Mouse (Mus musculus): Measurements from ENCODE around the gene Cops2.

Gene Cops2

GRCm38 (mm10) chr2:125826201-125826600, 32.7 kb downstream of the Cops2 start:
- no peak for DNase-seq (ENCODE audit: inconsistent ontology term)

GRCm38 (mm10) chr2:125820397-125820796, 38.5 kb downstream of the Cops2 start:
- DNase-seq (ENCODE audit: inconsistent ontology term) = no peak

DNA sequence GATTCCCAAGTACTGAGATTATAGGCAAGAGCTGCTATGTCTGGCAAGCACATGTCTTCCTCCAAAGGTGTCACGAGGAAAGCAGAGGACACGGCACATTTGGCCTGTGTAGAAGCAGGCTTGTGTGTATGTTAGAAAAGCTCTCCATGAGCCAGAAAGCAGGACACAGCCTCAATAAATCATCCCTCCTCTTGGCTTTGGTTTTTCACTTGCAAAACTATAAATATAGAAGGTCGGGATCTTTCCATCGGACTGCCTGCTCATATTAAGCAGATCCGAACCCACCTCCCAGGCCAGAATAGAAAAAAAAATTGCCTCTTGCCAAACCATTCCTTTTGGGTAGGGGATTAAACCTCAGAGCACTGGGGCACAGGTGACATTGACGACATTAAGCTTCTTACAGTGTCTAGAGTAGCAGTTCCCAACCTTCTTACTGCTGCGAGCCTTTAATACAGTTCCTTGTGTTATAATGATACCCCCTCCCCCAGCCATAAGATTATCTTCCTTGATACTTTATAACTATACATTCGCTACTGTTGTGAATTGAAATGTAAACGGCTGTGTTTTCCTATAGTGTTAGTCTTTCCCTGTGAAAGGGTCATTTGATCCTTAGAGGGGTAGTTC, 44.9 kb downstream of the Cops2 start:
- no peak for DNase-seq (ENCODE audit: inconsistent ontology term)

GRCm38 (mm10) chr2:125811332-125811731, 47.6 kb downstream of the Cops2 start:
- no peak for DNase-seq (ENCODE audit: inconsistent ontology term)

GRCm38 (mm10) chr2:125809551-125809950, 49.4 kb downstream of the Cops2 start:
- peak; percentile 81 for DNase-seq (ENCODE audit: inconsistent ontology term)

- no peak for DNase-seq (ENCODE audit: inconsistent ontology term)
Observed at GRCm38 (mm10) chr2:125805826-125806225, 53.1 kb downstream of the Cops2 start.

- DNase-seq (ENCODE audit: inconsistent ontology term) = peak; percentile 60
Observed at GRCm38 (mm10) chr2:125801947-125802346, 57.0 kb downstream of the Cops2 start.

DNA sequence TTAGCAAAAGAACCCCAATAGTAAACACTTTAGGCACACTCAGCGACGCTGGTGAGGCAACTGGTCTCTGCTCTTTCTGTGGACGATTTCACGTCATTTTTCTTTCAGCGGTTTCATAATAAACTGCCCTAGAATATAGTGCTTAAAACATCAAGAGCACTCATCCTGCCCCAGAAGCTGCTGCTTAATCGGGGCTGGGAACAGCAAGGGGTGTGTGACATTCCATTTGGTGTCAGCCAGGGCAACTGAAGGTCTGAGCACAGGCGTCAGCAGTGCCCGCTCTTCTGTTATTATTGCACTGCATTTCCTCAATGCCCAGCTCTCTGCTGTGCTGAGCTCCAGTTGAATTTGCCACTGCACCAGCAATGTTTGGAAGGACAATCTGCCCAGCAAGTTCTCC, 57.9 kb downstream of the Cops2 start:
- no peak for DNase-seq (ENCODE audit: inconsistent ontology term)

- no peak for DNase-seq (ENCODE audit: inconsistent ontology term)
Observed at GRCm38 (mm10) chr2:125800428-125800827, 58.5 kb downstream of the Cops2 start.

GRCm38 (mm10) chr2:125797872-125798271, 61.1 kb downstream of the Cops2 start:
- DNase-seq (ENCODE audit: inconsistent ontology term) = no peak

DNA sequence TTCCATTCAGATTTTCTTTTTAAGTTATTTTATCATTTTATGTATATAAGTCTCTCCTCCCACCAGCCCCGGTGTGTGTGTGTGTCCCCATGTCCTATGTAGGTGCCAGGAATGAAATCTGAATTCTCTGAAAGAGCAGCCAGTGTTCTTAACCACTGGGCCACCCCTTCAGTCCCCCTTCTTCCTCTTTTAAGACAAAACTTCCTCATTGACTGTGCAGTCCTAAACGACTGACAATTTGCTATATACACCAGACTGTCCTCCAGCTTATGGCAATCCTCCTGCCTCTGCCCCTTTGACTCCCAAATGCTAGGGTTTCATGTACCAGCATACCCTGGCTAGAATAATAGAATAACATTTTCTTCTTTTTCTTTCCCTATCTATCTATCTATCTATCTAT, 63.8 kb downstream of the Cops2 start:
- no peak for DNase-seq (ENCODE audit: inconsistent ontology term)

DNA sequence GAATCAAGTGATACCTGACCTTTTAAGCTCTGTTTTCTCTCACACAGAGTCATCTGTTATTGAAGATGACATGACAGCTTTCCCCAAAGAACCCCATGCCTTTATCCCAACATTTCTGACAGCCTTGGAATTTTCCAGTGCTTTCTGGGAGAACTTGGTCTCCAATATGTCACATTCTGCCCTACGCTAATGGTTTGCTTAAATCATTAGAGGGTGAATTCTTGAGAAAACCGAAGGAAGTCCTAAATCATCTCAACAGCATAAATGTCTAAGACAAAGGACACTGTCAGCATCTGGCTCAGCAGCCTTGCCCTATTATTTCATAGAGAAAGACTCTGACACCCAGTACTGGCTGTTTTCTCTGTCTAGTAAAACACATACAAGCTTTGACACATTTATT, 64.8 kb downstream of the Cops2 start:
- DNase-seq (ENCODE audit: inconsistent ontology term) = no peak

GRCm38 (mm10) chr2:125792879-125793261, 66.1 kb downstream of the Cops2 start:
- DNase-seq (ENCODE audit: inconsistent ontology term) = peak; percentile 33

GRCm38 (mm10) chr2:125792144-125792878, 66.6 kb downstream of the Cops2 start:
- no peak for DNase-seq (ENCODE audit: inconsistent ontology term)

DNA sequence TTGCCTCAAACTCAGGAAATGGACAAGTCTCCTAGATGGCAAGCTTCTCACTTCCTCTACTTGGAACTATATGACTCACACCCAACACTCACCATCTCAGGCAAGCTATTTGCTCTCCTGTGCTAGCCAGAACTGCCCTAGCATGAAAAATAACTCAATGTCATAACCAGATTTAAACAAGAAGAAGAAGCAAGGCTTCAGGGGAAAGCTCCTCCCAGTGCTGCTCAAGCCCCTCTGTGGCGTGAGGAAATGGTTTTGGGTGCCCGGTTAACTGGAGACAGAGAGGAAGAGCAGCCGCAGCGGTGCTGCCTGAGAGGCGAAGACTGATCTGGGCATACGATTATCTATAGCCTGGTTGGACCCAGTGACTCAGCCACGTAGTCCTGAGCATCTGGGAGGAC, 67.5 kb downstream of the Cops2 start:
- DNase-seq (ENCODE audit: inconsistent ontology term) = no peak

GRCm38 (mm10) chr2:125790242-125790641, 68.7 kb downstream of the Cops2 start:
- DNase-seq (ENCODE audit: inconsistent ontology term) = no peak

DNA sequence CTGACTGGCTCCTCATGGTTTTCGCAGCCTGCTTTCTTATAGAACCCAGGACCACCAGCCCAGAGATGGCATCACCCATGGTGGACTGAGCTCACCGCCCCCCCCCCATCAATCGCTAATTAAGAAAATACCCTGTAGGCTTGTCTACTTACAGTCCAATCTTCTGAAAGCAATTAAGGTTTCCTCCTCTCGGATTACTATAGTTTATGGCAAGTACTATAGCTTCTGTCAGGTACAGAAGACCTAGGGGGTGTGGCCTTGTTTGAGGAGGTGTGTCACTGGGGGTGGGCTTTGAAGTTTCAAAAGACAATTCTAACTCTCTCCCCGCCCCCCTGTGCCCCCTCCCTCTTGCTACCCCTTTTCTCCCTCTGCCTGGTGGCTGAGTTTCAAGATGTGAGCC, 69.7 kb downstream of the Cops2 start:
- DNase-seq (ENCODE audit: inconsistent ontology term) = no peak

DNA sequence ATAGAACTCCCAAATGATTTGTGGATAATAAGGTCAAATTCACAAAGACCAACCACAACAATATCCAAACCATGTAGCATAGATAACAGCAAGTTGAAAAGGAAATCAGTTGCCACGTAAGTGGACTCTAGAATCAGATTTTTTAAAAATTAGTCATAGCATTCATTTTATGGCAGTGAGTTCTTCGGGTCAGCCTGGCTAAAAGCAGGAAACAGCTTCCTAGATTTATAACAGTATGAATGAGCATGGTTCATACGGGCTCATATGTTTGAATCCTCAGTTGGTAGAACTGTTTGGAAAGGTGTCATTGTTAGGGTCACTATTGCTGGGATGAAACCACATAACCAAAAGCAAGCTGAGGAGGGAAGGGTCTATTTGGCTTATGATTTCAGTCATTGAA, 70.2 kb downstream of the Cops2 start:
- DNase-seq (ENCODE audit: inconsistent ontology term) = peak; percentile 43

DNA sequence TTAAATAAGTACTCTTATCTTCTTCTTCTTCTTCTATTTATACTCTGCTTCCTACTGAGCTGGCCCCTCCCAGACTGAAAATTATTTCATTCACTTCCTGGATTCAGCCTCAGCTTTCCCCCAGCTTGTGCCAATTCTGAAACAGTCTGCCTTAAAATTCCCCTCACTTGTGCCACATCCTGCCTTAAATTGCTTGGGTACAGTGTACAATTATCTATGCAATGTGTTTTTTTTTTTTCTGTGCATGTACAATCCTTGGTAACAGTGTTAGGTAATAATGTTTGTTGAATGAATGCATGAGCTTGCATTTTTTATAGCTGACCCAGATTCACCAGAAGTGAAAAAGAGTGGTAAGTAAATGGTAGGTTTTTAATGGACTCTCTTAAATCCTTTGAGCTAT, 70.6 kb downstream of the Cops2 start:
- DNase-seq (ENCODE audit: inconsistent ontology term) = no peak

- DNase-seq (ENCODE audit: inconsistent ontology term) = no peak
Observed at GRCm38 (mm10) chr2:125785021-125785420, 73.9 kb downstream of the Cops2 start.

DNA sequence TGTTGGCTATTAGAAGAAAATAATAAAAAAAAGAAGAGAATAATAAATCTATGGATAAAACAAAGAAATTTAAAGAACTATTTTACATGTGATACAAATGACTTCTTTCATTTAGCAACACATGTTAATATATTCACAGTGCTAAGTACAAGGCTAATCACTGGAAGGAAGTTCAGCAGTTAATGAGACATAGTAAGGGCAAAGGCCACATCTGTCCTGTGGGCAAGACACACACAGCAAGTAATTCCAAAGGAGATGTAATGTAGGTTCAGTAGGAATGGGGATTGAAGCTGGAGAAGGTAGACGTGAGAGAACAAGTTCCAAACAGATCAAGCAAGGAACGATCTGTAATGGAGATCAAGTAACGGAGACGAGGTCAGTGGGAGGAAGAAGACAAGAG, 74.5 kb downstream of the Cops2 start:
- no peak for DNase-seq (ENCODE audit: inconsistent ontology term)

- no peak for DNase-seq (ENCODE audit: inconsistent ontology term)
Observed at GRCm38 (mm10) chr2:125783868-125784267, 75.1 kb downstream of the Cops2 start.

DNA sequence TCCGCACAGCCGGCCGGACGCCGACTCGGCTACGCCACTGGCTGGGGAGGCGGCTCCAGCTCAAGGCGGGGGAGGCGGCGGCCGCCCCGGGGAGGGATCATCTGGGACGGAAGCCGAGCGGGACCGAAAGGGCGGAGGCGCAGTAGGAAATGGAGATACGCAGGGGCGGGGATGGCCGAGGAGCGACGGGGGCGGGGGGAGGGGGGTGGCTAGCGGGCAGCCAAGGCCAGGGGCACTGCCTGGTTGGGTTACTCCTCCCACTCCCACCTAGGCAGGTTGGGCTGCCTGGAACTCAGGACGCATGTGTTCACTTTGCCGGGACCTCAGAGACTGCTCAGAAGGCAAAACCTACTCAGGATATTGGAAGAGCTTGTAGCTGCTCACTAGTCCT, 76.2 kb downstream of the Cops2 start, which contains the start of gene Secisbp2l:
Gene Secisbp2l (minus strand): TSS at position 152 of the 391 bp plus-strand sequence.
- peak; percentile 96 for DNase-seq (ENCODE audit: inconsistent ontology term)

All from Muller cell, postnatal 12 days (primary cell).